Mouse (Mus musculus): ENCODE measurements at regions not wholly inside any gene's neighbourhood (a gene's known extent, or its start where the extent isn't known, plus 50 kb on each side); places are given as distances from the start of the nearest gene placed in this dataset.

- Histone ChIP-seq H3K4me2 (replicated peaks; ENCODE audit: low read depth, low read length) (no peak overlapping the region), H3K9me3 (ENCODE audit: low read length) (no peaks in the 10 kb centered on the region), H3K36me3 (ENCODE audit: insufficient read depth, low read length) (no peaks in the 10 kb centered on the region), H3K27ac (ENCODE audit: low read length) (no peak overlapping the region), H3K9ac (replicated peaks; ENCODE audit: low read depth) (no peak overlapping the region), H3K27me3 (replicated peaks; ENCODE audit: insufficient read depth, low read length) (no peaks in the 10 kb centered on the region), H3K4me1 (ENCODE audit: insufficient read depth, low read depth, low read length) (no peaks in the 10 kb centered on the region), H3K4me3 (ENCODE audit: low read depth, low read length) (no peak overlapping the region)
- ATAC-seq = no peak
- WGBS = 47% methylated on average over 3 of the region's 3 CpGs
- TF ChIP-seq EP300 (IDR thresholded peaks at IDR 0.05) (no peak), CTCF (IDR thresholded peaks at IDR 0.05) (no peak)
- no peak for DNase-seq (ENCODE audit: low spot score)
These were observed 142.5 kb upstream of the Slc30a5 start for GRCm38 (mm10) chr13:100975741-100976140.

- WGBS = 64% methylated on average over 2 of the region's 2 CpGs
- no peak overlapping the region for H3K27ac ChIP-seq (ENCODE audit: low read length)
- H3K4me1 ChIP-seq (ENCODE audit: insufficient read depth, low read depth, low read length) = no peaks in the 10 kb centered on the region
- H3K36me3 ChIP-seq (ENCODE audit: insufficient read depth, low read length) = no peaks in the 10 kb centered on the region
- no peaks in the 10 kb centered on the region for H3K27me3 ChIP-seq (replicated peaks; ENCODE audit: insufficient read depth, low read length)
- H3K9ac ChIP-seq (replicated peaks; ENCODE audit: low read depth) = no peak overlapping the region
- DNase-seq (ENCODE audit: low spot score) (no peak), ATAC-seq (no peak)
- no peak overlapping the region for H3K4me2 ChIP-seq (replicated peaks; ENCODE audit: low read depth, low read length)
- no peak for TF ChIP-seq CTCF (IDR thresholded peaks at IDR 0.05)
- no peak for TF ChIP-seq EP300 (IDR thresholded peaks at IDR 0.05)
- no peak overlapping the region for H3K4me3 ChIP-seq (ENCODE audit: low read depth, low read length)
- H3K9me3 ChIP-seq (ENCODE audit: low read length) = no peaks in the 10 kb centered on the region
These were observed 138.1 kb upstream of the Slc30a5 start for GRCm38 (mm10) chr13:100971080-100972017.

- WGBS = 70% methylated on average over 4 of the region's 4 CpGs
- DNase-seq (ENCODE audit: low spot score) = no peak
- TF ChIP-seq EP300 (IDR thresholded peaks at IDR 0.05) (no peak), CTCF (IDR thresholded peaks at IDR 0.05) (no peak)
These were observed 129.7 kb upstream of the Slc30a5 start for GRCm38 (mm10) chr13:100962811-100963540.

GRCm38 (mm10) chr13:100954598-100955251, 121.5 kb upstream of the Slc30a5 start:
- no peaks in the 10 kb centered on the region for H3K36me3 ChIP-seq (ENCODE audit: insufficient read depth, low read length)
- H3K27ac ChIP-seq (ENCODE audit: low read length) = no peak overlapping the region
- no peaks in the 10 kb centered on the region for H3K4me1 ChIP-seq (ENCODE audit: insufficient read depth, low read depth, low read length)
- H3K27me3 ChIP-seq (replicated peaks; ENCODE audit: insufficient read depth, low read length) = no peaks in the 10 kb centered on the region
- DNase-seq (ENCODE audit: low spot score) (no peak), ATAC-seq (no peak; the same call in 1 of the 2 replicates)
- no peak overlapping the region for H3K4me3 ChIP-seq (ENCODE audit: low read depth, low read length)
- no peak overlapping the region for H3K9ac ChIP-seq (replicated peaks; ENCODE audit: low read depth)
- 53% methylated on average over 8 of the region's 8 CpGs for WGBS
- H3K4me2 ChIP-seq (replicated peaks; ENCODE audit: low read depth, low read length) = no peak overlapping the region
- TF ChIP-seq EP300 (IDR thresholded peaks at IDR 0.05) = no peak
- no peak for TF ChIP-seq CTCF (IDR thresholded peaks at IDR 0.05)
- no peaks in the 10 kb centered on the region for H3K9me3 ChIP-seq (ENCODE audit: low read length)

More at GRCm38 (mm10) chr13:100962811-100963540, 129.7 kb upstream of the Slc30a5 start:
- Histone ChIP-seq H3K27ac (ENCODE audit: low read length) (no peak overlapping the region), H3K4me3 (ENCODE audit: low read depth, low read length) (no peak overlapping the region), H3K27me3 (replicated peaks; ENCODE audit: insufficient read depth, low read length) (no peaks in the 10 kb centered on the region), H3K9me3 (ENCODE audit: low read length) (no peaks in the 10 kb centered on the region), H3K36me3 (ENCODE audit: insufficient read depth, low read length) (no peaks in the 10 kb centered on the region), H3K4me1 (ENCODE audit: insufficient read depth, low read depth, low read length) (no peaks in the 10 kb centered on the region), H3K4me2 (replicated peaks; ENCODE audit: low read depth, low read length) (no peak overlapping the region), H3K9ac (replicated peaks; ENCODE audit: low read depth) (no peak overlapping the region)
- no peak for ATAC-seq

GRCm38 (mm10) chr13:100954106-100954505, 120.9 kb upstream of the Slc30a5 start:
- no peaks in the 10 kb centered on the region for H3K36me3 ChIP-seq (ENCODE audit: insufficient read depth, low read length)
- DNase-seq (ENCODE audit: low spot score) = peak; percentile 44
- no peak overlapping the region for H3K4me2 ChIP-seq (replicated peaks; ENCODE audit: low read depth, low read length)
- H3K4me1 ChIP-seq (ENCODE audit: insufficient read depth, low read depth, low read length) = no peaks in the 10 kb centered on the region
- no peaks in the 10 kb centered on the region for H3K9me3 ChIP-seq (ENCODE audit: low read length)
- ATAC-seq = peak; percentile 58; the same call in 1 of the 2 replicates
- H3K9ac ChIP-seq (replicated peaks; ENCODE audit: low read depth) = no peak overlapping the region
- no peak overlapping the region for H3K27ac ChIP-seq (ENCODE audit: low read length)
- WGBS = 35% methylated on average over 1 of the region's 1 CpGs
- TF ChIP-seq EP300 (IDR thresholded peaks at IDR 0.05) (no peak), CTCF (IDR thresholded peaks at IDR 0.05) (no peak)
- no peak overlapping the region for H3K4me3 ChIP-seq (ENCODE audit: low read depth, low read length)
- no peaks in the 10 kb centered on the region for H3K27me3 ChIP-seq (replicated peaks; ENCODE audit: insufficient read depth, low read length)

GRCm38 (mm10) chr13:100951185-100951508, 117.9 kb upstream of the Slc30a5 start:
- Histone ChIP-seq H3K9ac (replicated peaks; ENCODE audit: low read depth) (no peak overlapping the region), H3K9me3 (ENCODE audit: low read length) (no peaks in the 10 kb centered on the region), H3K27me3 (replicated peaks; ENCODE audit: insufficient read depth, low read length) (no peaks in the 10 kb centered on the region), H3K4me3 (ENCODE audit: low read depth, low read length) (no peak overlapping the region), H3K27ac (ENCODE audit: low read length) (no peak overlapping the region), H3K4me2 (replicated peaks; ENCODE audit: low read depth, low read length) (no peak overlapping the region), H3K36me3 (ENCODE audit: insufficient read depth, low read length) (no peaks in the 10 kb centered on the region), H3K4me1 (ENCODE audit: insufficient read depth, low read depth, low read length) (no peaks in the 10 kb centered on the region)
- no peak; the same call in 1 of the 2 replicates for ATAC-seq
- DNase-seq (ENCODE audit: low spot score) = no peak
- 54% methylated on average over 1 of the region's 1 CpGs for WGBS
- TF ChIP-seq CTCF (IDR thresholded peaks at IDR 0.05) = no peak
- TF ChIP-seq EP300 (IDR thresholded peaks at IDR 0.05) = no peak
